Mouse (Mus musculus) erythroblast, embryonic 14.5 days (primary cell): ENCODE results near the gene 1700057G04Rik.

Source experiments
- GATA1 ChIP-seq: IDR thresholded peaks from 2 replicates; pipeline ENCODE4 v1.6.1; 2012; ENCODE audit warnings: low read length, inconsistent platforms, mixed read lengths
- TAL1 ChIP-seq: IDR thresholded peaks from 3 replicates; pipeline ENCODE4 v1.6.1; 2012; ENCODE audit warnings: low read length, inconsistent platforms, mixed read lengths

GRCm38 (mm10) chr9:92338954-92339353, 29.8 kb downstream of the 1700057G04Rik start:
- TF ChIP-seq GATA1 (no peak), TAL1 (no peak)
